Mouse (Mus musculus) left cerebral cortex, adult 2 months (tissue): Measurements from ENCODE around the gene Abhd10. TPM values are rescaled to one million over a fixed set of nuclear protein-coding genes. Genes with fewer than 3 reads are reported as not detected.

Source experiments
- DNase-seq, 2 experiments: peaks; one replicate each; pipeline ENCODE4 v3.0.0; 2021 to 2022; ENCODE audit warnings: low spot score in 2 of 2, mixed read lengths in 1 of 2; ENCODE audit errors: extremely low spot score in 1 of 2
- H3K27ac ChIP-seq: fragments of 200-600 bp; 2 replicates; pipeline ENCODE4 v1.8.1; 2022
- H3K4me3 ChIP-seq: fragments of 200-600 bp; 2 replicates; pipeline ENCODE4 v1.8.1; 2022
- CTCF ChIP-seq: fragments of 200-600 bp; IDR thresholded peaks from 2 replicates; pipeline ENCODE4 v1.8.1; 2022; ENCODE audit warnings: antibody characterized with exemption, mild to moderate bottlenecking, moderate library complexity
- intact Hi-C: fragments of 180-260 bp; cut with DNase I; formaldehyde crosslinking; loops from one replicate; pipeline ENCODE4 v1.15.1; 2025
- total RNA-seq, 2 experiments: library from RNA; stranded (reverse); gene quantifications; 2 replicates each; pipeline ENCODE4 v1.2.3; 2021

The Abhd10 gene
- total RNA-seq, 2 experiments from 2014 or later = 21.6 to 23.7 TPM

- H3K27ac ChIP-seq = no peak overlapping the region; the same call in 1 of the 2 replicates
- TF ChIP-seq CTCF = no peak
- DNase-seq = no peak
- intact Hi-C loops = no loop called here
- H3K4me3 ChIP-seq = no peak overlapping the region
Measured at GRCm38 (mm10) chr16:45692851-45693250, 49.9 kb downstream of the Abhd10 start.

GRCm38 (mm10) chr16:45690178-45690577, 52.6 kb downstream of the Abhd10 start:
- TF ChIP-seq CTCF = no peak
- DNase-seq = peak in 1 of 2 experiments; percentile 43
- Histone ChIP-seq H3K4me3 (no peak overlapping the region), H3K27ac (0 out of 2 replicates have a peak overlapping the region, but pooled peaks have one; percentile 36)
- intact Hi-C loops = no loop called here

- intact Hi-C loops = loop anchor here (2.0 to 10.0 kb wide), 2 partner anchors 36 to 128 kb away; no protein-coding TSS in a partner anchor
- TF ChIP-seq CTCF = no peak
- H3K4me3 ChIP-seq = no peak overlapping the region
- no peak for DNase-seq
- peak overlapping the region; percentile 29; the same call in 1 of the 2 replicates for H3K27ac ChIP-seq
Measured at GRCm38 (mm10) chr16:45686833-45687232, 55.9 kb downstream of the Abhd10 start.

GRCm38 (mm10) chr16:45685295-45685694, 57.5 kb downstream of the Abhd10 start:
- no peak for TF ChIP-seq CTCF
- no peak overlapping the region for H3K4me3 ChIP-seq
- intact Hi-C loops = loop anchor here (10.0 kb wide), 1 partner anchor 130 kb away; no protein-coding TSS in a partner anchor
- H3K27ac ChIP-seq = peak overlapping the region; percentile 41; the same call in 1 of the 2 replicates
- DNase-seq = no peak

- peak; percentile 64 to 65 for DNase-seq
- peak; percentile 86 for TF ChIP-seq CTCF
- Histone ChIP-seq H3K27ac (peak overlapping the region; percentile 41; the same call in 1 of the 2 replicates), H3K4me3 (no peak overlapping the region)
- intact Hi-C loops = loop anchor here (10.0 kb wide), 1 partner anchor 130 kb away; no protein-coding TSS in a partner anchor
Measured at GRCm38 (mm10) chr16:45684815-45685214, 57.9 kb downstream of the Abhd10 start.

Other genes with a start within 250 kb of the Abhd10 start
- gene Gm609, start 250.0 kb downstream of the Abhd10 start, total RNA-seq = under 1 TPM; 0.16 to 0.43 TPM
- not detected for gene Gm17783, start 210.9 kb downstream of the Abhd10 start, total RNA-seq
- gene Slc9c1, start 207.6 kb downstream of the Abhd10 start, total RNA-seq = not detected
- not detected for gene Gcsam, start 132.6 kb downstream of the Abhd10 start, total RNA-seq
- under 1 TPM; 0.21 to 0.52 TPM for gene BC016579, start 88.9 kb downstream of the Abhd10 start, total RNA-seq
- gene Tmprss7, start 49.3 kb downstream of the Abhd10 start, total RNA-seq = 1 to 10 TPM; 1.4 to 3.6 TPM
- gene Tagln3, start 18.3 kb downstream of the Abhd10 start, total RNA-seq = 100 to 1,000 TPM; 320 to 326 TPM
- gene Phldb2, start 210.6 kb upstream of the Abhd10 start, total RNA-seq = 1 to 10 TPM; 6.0 to 6.1 TPM